Mouse (Mus musculus): ENCODE data around the gene Folr2.

Gene Folr2

DNA sequence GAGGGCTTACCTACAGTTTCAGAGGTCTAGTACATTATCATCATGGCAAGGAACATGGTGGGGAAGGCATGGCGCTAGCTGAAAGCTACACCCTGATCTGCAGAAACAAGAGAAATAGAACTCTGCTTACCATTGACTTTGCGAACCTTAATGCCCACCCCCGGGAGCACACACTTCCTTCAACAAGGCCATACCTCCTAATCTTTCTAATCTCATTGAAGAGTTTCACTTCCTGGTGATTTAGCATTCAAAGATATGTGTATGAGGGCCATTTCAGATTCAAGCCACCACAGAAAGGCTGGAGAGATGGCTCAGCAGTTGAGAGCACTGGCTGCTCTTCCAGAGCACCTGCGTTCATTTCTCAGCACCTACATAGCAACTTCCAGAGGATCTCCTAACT, at the start of gene Folr2:
Gene Folr2 (minus strand): TSS at position 101 of the 400 bp plus-strand sequence.
- no peak for DNase-seq

DNA sequence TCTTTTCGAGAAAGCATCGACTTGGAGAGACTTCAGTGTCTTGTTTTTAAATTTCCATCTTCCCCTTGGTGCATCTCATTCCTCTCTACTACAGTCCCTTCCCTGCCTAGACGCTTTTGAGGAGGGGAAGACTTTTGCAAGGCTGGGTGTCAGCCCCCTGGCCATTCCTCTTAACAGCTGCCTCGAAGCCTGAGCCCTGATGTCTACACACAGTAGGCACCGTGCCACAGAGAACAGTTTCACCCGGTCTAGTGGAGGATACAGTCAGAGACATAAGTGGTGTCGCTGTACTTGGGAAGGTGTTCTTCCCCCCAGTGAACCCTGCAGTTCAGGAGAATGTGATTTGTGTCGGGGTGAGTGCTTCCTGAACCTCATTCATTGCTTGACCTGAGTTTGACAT, 49.7 kb upstream of the Folr2 start:
- DNase-seq, result no peak

DNA sequence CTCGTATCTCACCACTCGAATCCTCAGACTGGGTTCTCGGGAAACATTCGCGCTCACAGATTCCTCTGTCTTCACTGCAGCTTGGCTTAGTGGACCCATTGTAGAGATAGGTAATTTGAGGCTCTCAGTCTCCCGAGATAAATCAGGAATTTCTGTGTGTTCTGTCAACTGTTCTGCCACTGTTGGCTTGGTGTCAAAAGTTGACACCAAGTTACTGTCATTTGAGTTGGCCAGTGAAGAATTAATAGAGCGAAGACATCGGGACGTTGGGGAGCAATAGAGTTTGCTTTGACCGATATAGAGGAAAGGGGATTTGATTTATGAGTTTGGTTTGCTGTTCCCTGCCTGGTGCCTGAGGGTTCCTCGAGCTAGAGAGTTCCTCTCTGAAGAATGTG, 49.3 kb upstream of the Folr2 start, which contains the start of gene Tomt:
Gene Tomt (minus strand): TSS at position 73 of the 395 bp plus-strand sequence.
- no peak for DNase-seq

DNA sequence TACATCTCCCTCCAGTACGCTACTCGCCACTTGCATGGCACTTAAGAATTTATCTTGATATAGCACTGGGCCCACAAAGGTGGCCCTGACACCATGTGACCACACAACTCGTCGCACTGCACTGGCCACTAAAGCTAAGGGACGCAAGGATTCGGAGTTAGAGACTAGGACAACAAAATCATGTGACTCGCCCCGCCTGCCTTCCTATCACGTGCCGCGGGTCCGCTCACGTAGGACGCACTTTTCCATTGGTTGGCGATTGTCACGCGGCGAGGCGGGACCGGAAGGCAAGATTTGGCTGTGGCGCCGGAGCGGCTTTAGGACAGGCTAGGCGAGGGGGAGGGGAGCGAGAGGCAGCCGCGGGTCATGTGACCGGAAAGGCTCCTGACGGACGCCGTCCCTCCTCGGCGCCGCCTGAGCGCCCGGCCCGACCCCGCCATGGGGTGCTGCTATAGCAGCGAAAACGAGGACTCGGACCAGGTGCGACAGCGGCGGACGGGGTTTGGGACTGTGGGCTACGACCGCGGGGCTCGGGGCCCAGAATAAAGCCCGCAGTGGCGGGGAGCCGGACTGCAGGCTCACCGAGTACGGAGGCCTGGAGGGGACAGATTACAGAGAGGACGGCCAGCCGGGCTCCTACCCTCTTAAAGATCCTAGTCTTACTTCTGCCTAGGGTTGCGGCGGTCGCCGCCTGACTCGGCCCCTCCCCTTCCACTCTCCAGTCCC, 48.7 kb upstream of the Folr2 start, which contains the start of gene Lamtor1:
Gene Lamtor1 (plus strand): TSS at position 344 of the 726 bp plus-strand sequence.
- DNase-seq, result peak; percentile 99 to 100

- no peak for DNase-seq
Observed at GRCm38 (mm10) chr7:101902846-101903245, 45.9 kb upstream of the Folr2 start.

GRCm38 (mm10) chr7:101901969-101902368, 45.0 kb upstream of the Folr2 start:
- no peak for DNase-seq

DNA sequence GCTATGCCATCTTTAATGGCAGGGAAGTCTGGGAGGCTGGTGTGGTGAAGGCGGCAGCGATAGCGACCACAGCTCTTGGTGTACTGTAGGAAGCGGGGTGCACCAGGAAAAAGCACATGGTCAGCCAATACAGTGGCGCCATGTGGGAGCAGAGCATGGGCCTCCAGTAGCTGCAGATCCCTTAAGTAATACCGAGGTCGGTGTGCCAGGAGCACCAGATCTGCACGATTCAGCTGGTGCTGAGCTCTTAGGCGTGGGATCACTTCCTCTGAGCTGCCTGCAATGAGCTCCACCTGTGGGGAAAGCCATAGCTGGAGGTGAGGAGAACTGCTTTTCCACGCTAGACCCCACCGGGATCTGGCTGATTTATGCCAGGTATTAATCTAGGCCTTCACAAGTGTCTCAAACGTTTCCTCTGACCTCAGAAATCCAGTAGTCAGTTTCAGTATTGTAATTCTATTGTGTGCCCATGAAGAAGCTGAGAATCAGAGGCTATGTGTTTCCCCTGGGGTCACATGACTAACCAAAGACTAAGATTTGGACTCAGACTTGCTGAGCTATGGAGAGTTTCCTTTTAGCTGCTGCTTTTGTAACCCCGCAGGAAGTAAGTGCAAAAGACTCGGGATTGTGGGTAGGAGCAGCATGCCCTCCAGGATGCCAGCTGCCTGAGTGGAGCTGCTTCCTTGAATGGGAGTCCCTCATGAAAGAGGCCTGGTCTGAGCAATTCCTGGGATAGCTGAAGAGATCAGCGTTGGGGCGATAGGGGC, 43.5 kb upstream of the Folr2 start:
- DNase-seq, result no peak

DNA sequence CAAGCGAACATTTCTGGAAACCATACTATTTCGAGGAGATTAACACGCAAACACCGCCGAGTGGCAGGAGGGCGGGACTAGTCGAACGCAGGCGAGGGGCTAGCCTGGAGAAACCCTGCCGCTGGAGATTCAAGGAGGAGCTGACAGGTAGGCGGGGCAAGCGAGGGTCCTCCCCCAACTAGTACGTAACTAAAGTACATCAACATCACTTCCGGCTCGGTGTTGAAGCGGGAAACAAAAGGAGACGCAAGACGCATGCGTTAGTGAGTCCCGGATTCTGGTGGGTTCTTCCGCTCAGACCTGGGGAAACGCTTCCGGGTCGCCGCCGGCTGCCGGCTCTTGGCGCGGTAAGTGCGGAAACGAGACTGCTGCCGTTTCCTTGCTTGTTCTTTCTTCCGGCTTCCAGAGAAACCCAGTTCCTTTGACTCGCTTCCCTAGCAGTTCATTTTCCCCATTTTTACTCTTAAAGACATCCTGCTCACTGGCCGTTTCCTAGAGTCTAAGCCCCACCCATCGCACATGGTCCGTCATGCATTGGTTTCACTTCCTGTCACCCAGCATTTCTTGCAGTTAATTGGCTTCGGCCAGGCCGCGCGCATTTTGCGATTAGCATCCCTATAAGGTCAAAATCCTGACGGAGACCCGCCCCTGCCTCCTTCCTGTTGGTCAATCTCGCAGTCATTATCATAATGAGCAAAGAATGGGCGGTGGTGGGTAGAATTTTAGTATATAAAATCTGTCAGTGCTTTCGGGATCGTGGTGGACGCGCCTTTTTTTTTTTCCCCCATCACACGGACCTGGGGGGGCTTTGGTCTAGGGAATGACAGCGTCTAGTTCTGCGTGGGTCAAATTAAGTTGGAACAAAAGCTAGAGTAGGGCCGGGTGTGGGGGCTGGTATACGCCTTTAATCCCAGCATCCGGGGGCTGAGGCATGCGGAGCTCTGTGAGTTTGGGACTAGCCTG, 39.4 kb upstream of the Folr2 start:
- DNase-seq, result peak; percentile 95 to 98

DNA sequence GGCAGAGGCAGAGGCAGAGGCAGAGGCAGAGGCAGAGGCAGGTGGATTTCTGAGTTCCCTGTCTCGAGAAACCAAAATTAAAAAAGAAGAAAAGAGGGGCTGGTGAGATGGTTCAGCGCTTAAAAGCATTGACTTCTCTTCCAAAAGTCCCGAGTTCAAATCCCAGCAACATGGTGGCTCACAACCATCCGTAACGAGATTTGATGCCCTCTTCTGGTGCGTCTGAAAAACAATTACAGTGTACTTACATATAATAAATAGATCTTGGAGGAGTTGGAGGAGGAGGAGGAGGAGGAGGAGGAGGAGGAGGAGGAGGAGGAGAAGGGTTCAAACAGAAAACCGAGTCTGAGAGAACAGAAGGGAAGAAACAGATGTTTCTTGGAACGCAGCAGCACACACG, 38.7 kb upstream of the Folr2 start:
- no peak for DNase-seq

DNA sequence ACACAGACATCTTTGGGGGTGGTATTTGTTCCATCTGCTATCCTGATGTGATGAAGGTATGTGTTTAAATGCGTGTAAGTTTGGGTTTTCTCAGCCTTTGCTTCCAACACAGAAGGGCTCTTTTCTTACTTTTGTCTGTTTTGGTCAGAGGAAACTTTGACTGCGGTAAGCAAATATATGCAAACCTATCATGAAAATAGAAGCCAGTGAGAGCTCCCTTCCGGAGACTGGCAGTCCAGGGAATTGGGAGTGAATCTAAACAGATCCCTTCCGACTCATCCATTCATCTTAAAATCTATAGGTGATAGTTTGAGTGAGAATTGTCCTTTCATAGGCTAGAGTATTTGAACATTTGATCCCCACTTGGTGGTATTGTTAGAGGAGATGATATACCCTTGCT, 31.5 kb upstream of the Folr2 start:
- no peak for DNase-seq

- no peak for DNase-seq
Observed at GRCm38 (mm10) chr7:101886274-101886673, 29.3 kb upstream of the Folr2 start.

DNA sequence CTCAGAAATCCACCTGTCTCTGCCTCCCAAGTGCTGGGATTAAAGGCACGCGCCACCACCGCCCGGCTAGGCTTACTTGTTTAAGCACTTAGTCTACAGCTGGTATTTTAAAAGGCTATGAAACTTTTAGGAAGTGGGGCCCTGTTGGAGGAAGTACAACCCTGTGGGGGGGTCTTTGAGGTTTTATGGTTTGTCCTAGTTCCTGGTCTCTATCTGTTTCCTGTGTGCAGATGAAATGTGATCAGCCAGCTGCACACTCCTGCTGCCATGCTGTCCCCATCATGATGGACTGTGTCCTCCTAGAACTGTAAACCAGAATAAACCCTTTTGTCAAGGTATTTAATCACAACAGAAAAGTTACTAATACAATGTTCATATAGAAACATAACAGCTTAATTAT, 27.2 kb upstream of the Folr2 start:
- no peak for DNase-seq

DNA sequence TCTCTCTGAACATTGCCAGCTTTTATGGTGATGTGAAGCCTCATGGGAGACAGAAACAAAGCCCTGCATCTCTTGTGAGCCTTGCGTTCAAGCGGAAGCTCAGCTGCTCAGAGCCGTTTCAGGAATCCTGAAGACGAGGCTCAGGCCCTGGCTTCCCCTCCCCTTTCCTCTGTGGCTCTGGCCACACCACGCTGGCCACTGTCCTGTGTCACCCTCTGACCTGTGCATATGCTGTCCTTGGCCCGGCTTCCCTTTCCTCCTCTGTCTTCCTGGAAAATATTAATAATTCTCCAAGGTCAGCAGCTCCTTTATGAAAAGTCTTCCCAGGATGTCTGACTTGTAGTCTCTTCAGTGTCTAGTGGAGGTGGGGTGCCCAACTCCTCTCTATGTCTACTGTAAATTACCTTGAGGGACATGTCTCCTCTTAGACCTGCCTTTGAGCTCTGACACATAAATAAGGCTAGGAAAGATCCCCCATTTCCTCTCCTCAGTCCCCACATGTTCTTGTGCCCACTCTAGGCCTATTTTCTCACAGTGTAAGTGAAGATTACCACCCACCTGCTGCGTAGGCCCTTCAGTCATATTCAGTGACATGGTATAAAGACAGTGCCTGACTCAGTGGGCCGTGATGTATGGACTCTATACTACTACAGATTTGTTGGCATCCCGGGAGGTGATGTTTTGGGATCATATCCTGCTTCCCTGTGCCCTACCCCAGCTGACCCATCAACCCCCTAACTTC, 25.6 kb upstream of the Folr2 start:
- DNase-seq, result peak; percentile 45 to 62

DNA sequence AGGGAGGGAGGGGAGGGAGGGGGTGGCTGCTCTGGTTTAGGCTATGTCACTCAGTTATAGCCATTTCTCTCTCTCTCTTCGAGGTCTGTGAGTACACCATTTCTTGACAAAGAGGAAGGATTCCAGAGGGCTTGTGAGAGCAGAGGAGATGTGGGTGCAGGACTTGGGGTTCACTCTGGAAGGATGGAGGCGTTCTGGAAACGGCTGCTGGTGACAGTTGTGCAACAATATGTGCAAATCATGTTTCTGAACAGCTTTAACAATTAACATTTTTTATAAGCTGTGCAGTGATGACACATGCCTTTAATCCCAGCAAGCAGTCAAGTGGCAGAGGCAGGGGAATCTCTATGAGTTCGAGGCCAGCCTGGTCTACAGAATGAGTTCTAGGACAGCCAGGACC, 23.9 kb upstream of the Folr2 start:
- DNase-seq, result no peak

DNA sequence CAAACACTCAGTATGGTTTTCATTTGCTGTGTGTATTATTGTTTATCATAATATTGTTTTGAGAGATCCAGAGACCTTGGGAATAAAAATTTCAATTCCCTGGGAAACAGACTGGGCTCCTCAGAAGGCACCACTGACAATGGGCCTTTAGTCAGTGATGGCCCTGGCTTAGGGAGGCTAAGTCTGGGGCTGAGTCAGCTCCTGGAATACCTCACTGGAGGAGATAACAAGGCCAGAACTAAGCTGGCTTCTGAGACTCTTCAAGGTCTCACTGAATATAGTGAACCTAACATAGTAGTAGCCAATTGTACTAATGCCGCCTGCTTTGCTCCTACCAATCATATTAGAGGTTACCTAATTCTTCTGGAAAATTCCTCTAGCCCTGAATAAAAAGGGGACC, 19.0 kb upstream of the Folr2 start:
- DNase-seq, result no peak

DNA sequence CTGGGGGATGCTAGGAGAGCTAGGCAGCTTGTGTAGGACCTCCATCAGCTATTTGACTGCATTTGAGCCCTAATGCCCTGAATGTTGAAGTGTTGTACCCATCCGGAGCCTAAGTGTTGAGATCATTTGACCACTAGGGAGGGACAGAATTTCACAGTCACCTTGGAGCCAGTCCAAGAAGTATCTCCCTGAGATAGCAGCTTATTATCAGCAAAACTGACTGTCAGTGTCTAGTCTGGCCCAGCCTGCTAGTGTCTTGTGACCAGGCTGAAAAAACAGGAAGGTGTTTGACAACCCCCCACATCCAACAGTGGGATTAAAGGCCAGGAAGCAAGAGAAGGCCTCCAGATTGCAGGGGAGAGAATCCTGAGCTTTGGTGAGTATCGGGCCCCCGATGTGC, 14.3 kb upstream of the Folr2 start:
- DNase-seq, result peak in 1 of 2 experiments; percentile 15

GRCm38 (mm10) chr7:101870629-101871028, 13.6 kb upstream of the Folr2 start, which contains the start of gene Folr1:
Gene Folr1 (minus strand): TSS chr7:101870788.
- peak; percentile 34 to 57 for DNase-seq

DNA sequence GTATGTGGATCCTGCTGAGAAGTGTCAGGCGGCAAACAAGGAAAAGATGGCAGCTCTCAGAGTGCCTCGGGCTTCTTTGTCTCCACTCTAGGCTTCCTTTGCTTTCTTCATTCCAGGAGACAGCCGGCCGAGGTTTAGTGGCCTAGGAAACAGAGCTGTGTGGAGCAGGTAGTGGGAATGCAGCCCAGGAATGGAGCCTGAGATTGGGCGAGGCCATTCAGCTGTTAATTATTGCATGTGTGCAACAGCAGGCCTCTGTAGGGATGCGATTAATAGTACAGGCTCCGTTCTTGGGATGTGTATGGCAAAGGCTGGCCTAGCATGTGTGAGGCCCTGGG, 12.1 kb upstream of the Folr2 start:
- peak; percentile 20 to 31 for DNase-seq

DNA sequence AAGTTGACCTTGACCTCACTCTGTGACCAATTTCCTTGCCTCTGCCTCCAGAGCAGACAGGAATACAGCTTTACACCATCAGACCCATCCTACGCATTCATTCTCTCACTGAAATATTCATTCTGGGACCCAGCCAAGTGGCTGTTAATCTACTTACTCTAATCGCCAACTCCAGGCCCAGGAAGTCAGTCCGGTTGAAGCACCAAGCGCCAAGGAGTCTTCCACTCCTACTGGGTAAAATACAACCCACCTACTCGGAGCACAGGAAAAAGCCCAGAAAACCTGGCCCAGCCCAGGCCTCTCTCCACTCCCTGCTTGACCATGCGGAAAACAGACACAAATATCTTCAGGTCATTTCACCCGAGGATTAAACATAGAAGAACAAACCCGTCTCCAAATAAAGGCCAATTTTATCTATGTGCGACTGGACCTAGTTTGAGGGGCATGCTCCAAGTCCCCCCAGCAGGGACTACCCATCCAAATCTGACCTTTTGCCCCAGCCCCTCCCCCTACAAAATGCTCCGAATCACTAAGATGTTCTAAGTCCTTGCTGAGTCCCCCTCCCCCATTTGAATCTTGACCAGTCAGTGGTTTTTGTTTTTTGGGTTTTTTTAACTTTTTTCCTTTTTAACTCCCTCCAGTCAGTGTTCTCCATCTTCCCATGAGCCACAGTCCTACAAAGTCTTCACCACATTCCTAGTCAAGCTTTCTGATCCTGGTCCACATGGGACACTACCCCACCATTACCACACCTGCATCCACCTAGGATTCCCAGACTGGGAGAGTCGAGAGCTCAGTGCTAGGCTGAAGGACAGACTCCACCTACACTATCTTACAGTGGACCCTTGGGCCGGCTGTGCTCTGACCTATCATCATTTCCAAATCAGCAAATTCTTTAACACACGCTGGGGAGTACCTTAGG, 11.5 kb upstream of the Folr2 start:
- peak; percentile 30 to 54 for DNase-seq

DNA sequence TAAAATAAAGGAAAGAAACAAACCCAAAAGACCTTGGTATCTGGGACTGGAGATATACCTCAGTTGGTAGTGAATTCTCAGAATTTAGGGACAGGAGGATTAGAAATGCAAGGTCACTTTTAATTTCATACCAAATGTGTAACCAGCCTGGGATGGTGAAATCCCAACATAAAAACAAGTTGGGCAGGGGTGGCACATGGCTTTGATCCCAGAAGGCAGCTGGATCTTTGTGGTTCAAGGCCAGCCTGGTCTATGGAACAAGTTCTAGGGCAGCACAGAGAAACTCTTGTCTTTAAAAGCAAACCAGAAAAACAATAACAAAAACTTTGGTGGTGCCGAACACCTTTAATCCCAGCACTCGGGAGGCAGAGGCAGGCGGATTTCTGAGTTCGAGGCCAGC, 10.5 kb upstream of the Folr2 start:
- no peak for DNase-seq
